Mouse (Mus musculus) neural tube, embryonic 11.5 days (tissue): ENCODE measurements at regions not wholly inside any gene's neighbourhood (a gene's known extent, or its start where the extent isn't known, plus 50 kb on each side); places are given as distances from the start of the nearest gene placed in this dataset.

Experiments used
- ATAC-seq: fragments of 200-750 bp; cut with Nextera tagmentation; 2 replicates; pipeline ENCODE4 v1.8.0; 2017; ENCODE audit warnings: moderate number of reproducible peaks, mild to moderate bottlenecking, moderate TSS enrichment, moderate library complexity; ENCODE audit not compliant: insufficient read depth, low FRiP score, low TSS enrichment
- DNase-seq: peaks from one replicate; pipeline ENCODE4 v3.0.0-alpha.2; 2015; ENCODE audit warnings: low spot score
- H3K27ac ChIP-seq: fragments of 300-500 bp; sonication (generic); 2 replicates; pipeline ENCODE4 v1.5.1; 2014; ENCODE audit warnings: low read depth, mild to moderate bottlenecking, low read length
- H3K27me3 ChIP-seq: fragments of 300-500 bp; sonication (generic); 2 replicates; pipeline ENCODE4 v1.6.1; 2014; ENCODE audit warnings: mild to moderate bottlenecking, low read length, mixed read lengths; ENCODE audit not compliant: control insufficient read depth, insufficient read depth
- H3K36me3 ChIP-seq: fragments of 300-500 bp; sonication (generic); 2 replicates; pipeline ENCODE4 v1.6.1; 2014; ENCODE audit warnings: mild to moderate bottlenecking, low read length, moderate library complexity, mixed read lengths; ENCODE audit not compliant: control insufficient read depth, insufficient read depth
- H3K4me1 ChIP-seq: fragments of 300-500 bp; sonication (generic); 2 replicates; pipeline ENCODE4 v1.6.1; 2014; ENCODE audit warnings: low read length, mixed read lengths; ENCODE audit not compliant: control insufficient read depth, insufficient read depth
- H3K4me2 ChIP-seq: fragments of 300-500 bp; sonication (generic); 2 replicates; pipeline ENCODE4 v1.6.1; 2014; ENCODE audit warnings: low read depth, mild to moderate bottlenecking, moderate library complexity
- H3K4me3 ChIP-seq: fragments of 300-500 bp; sonication (generic); 2 replicates; pipeline ENCODE4 v1.5.1; 2014; ENCODE audit warnings: low read depth, low read length
- H3K9ac ChIP-seq: fragments of 300-500 bp; sonication (generic); 2 replicates; pipeline ENCODE4 v1.6.1; 2014; ENCODE audit warnings: mild to moderate bottlenecking, low read length
- H3K9me3 ChIP-seq: fragments of 300-500 bp; sonication (generic); 2 replicates; pipeline ENCODE4 v1.6.1; 2016; ENCODE audit warnings: low read length; ENCODE audit not compliant: control insufficient read depth
- WGBS: fragments of 180-500 bp; shearing (Covaris S2); extraction: QIAGEN DNeasy Blood & Tissue Kit; methylation state at CpG from one replicate; pipeline ENCODE4 v1.1.7; 2014; 5-methylcytosine and 5-hydroxymethylcytosine counted together

GRCm38 (mm10) chr16:51719637-51720036 lies 311.4 kb upstream of the Cblb start:
- no peaks in the 10 kb centered on the region for H3K4me1 ChIP-seq
- DNase-seq (no peak), ATAC-seq (no peak)
- H3K4me2 ChIP-seq = no peak overlapping the region
- H3K9ac ChIP-seq = no peak overlapping the region
- WGBS = 69% methylated on average over 2 of the region's 2 CpGs
- H3K27me3 ChIP-seq = no peaks in the 10 kb centered on the region
- no peak overlapping the region for H3K4me3 ChIP-seq
- H3K9me3 ChIP-seq = no peaks in the 10 kb centered on the region
- no peaks in the 10 kb centered on the region for H3K36me3 ChIP-seq
- H3K27ac ChIP-seq = no peak overlapping the region

- Histone ChIP-seq H3K4me2 (no peak overlapping the region), H3K36me3 (no peaks in the 10 kb centered on the region), H3K4me3 (no peak overlapping the region), H3K27ac (no peak overlapping the region), H3K9ac (no peak overlapping the region), H3K27me3 (no peaks in the 10 kb centered on the region), H3K4me1 (no peaks in the 10 kb centered on the region), H3K9me3 (no peaks in the 10 kb centered on the region)
- DNase-seq = no peak
- 58% methylated on average over 4 of the region's 4 CpGs for WGBS
- ATAC-seq = no peak
Measured at GRCm38 (mm10) chr16:51722682-51723081, 308.3 kb upstream of the Cblb start.

GRCm38 (mm10) chr16:51741875-51742274 lies 289.1 kb upstream of the Cblb start:
- Histone ChIP-seq H3K9me3 (no peaks in the 10 kb centered on the region), H3K36me3 (no peaks in the 10 kb centered on the region), H3K4me2 (no peak overlapping the region), H3K27me3 (no peaks in the 10 kb centered on the region), H3K4me1 (no peaks in the 10 kb centered on the region), H3K27ac (no peak overlapping the region), H3K9ac (no peak overlapping the region), H3K4me3 (no peak overlapping the region)
- DNase-seq (no peak), ATAC-seq (no peak)
- WGBS = 100% methylated on average over 2 of the region's 2 CpGs

- ATAC-seq (peak; percentile 85), DNase-seq (peak; percentile 66)
- Histone ChIP-seq H3K27me3 (no peaks in the 10 kb centered on the region), H3K4me2 (no peak overlapping the region), H3K4me1 (no peaks in the 10 kb centered on the region), H3K36me3 (no peaks in the 10 kb centered on the region), H3K9ac (no peak overlapping the region), H3K9me3 (no peaks in the 10 kb centered on the region), H3K27ac (0 out of 2 replicates have a peak overlapping the region, but pooled peaks have one; percentile 53), H3K4me3 (no peak overlapping the region)
- 26% methylated on average over 7 of the region's 7 CpGs for WGBS
Measured at GRCm38 (mm10) chr16:51751878-51752277, 279.1 kb upstream of the Cblb start.

GRCm38 (mm10) chr16:51758361-51759227 lies 272.4 kb upstream of the Cblb start:
- Histone ChIP-seq H3K4me1 (no peaks in the 10 kb centered on the region; the same call in 1 of the 2 replicates), H3K4me2 (no peak overlapping the region), H3K27me3 (no peaks in the 10 kb centered on the region), H3K9ac (no peak overlapping the region), H3K27ac (no peak overlapping the region), H3K36me3 (no peaks in the 10 kb centered on the region), H3K4me3 (no peak overlapping the region), H3K9me3 (no peaks in the 10 kb centered on the region)
- DNase-seq = no peak
- WGBS = 59% methylated on average over 9 of the region's 9 CpGs
- ATAC-seq = no peak

GRCm38 (mm10) chr16:51759228-51759647 lies 271.8 kb upstream of the Cblb start:
- Histone ChIP-seq H3K9ac (no peak overlapping the region), H3K4me3 (no peak overlapping the region), H3K9me3 (no peaks in the 10 kb centered on the region), H3K36me3 (no peaks in the 10 kb centered on the region), H3K4me1 (no peaks in the 10 kb centered on the region; the same call in 1 of the 2 replicates), H3K27ac (no peak overlapping the region), H3K27me3 (no peaks in the 10 kb centered on the region), H3K4me2 (no peak overlapping the region)
- ATAC-seq (no peak), DNase-seq (no peak)
- WGBS = 56% methylated on average over 4 of the region's 4 CpGs

GRCm38 (mm10) chr16:51767556-51767955 lies 263.5 kb upstream of the Cblb start:
- ATAC-seq = no peak
- WGBS = 75% methylated on average over 3 of the region's 3 CpGs

GRCm38 (mm10) chr16:51778920-51779319 lies 252.1 kb upstream of the Cblb start:
- Histone ChIP-seq H3K27me3 (no peaks in the 10 kb centered on the region), H3K36me3 (no peaks in the 10 kb centered on the region), H3K4me2 (no peak overlapping the region), H3K4me1 (no peaks in the 10 kb centered on the region), H3K27ac (no peak overlapping the region), H3K9ac (no peak overlapping the region), H3K4me3 (no peak overlapping the region), H3K9me3 (no peaks in the 10 kb centered on the region)
- DNase-seq = no peak
- ATAC-seq = no peak
- 83% methylated on average over 2 of the region's 2 CpGs for WGBS

More at GRCm38 (mm10) chr16:51767556-51767955, 263.5 kb upstream of the Cblb start:
- no peaks in the 10 kb centered on the region for H3K36me3 ChIP-seq
- H3K27ac ChIP-seq = no peak overlapping the region
- no peak overlapping the region for H3K9ac ChIP-seq
- H3K9me3 ChIP-seq = no peaks in the 10 kb centered on the region
- H3K4me3 ChIP-seq = no peak overlapping the region
- no peak for DNase-seq
- H3K4me1 ChIP-seq = no peaks in the 10 kb centered on the region
- no peaks in the 10 kb centered on the region for H3K27me3 ChIP-seq
- no peak overlapping the region for H3K4me2 ChIP-seq

- DNase-seq = no peak
- Histone ChIP-seq H3K4me2 (no peak overlapping the region), H3K4me3 (no peak overlapping the region), H3K36me3 (no peaks in the 10 kb centered on the region), H3K9ac (no peak overlapping the region), H3K27me3 (no peaks in the 10 kb centered on the region), H3K4me1 (no peaks in the 10 kb centered on the region), H3K27ac (no peak overlapping the region), H3K9me3 (no peaks in the 10 kb centered on the region)
- 95% methylated on average over 3 of the region's 3 CpGs for WGBS
- no peak for ATAC-seq
Measured at GRCm38 (mm10) chr16:51795003-51795402, 236.0 kb upstream of the Cblb start.
